Mouse (Mus musculus): ENCODE results near the gene Rbfox1. TPM values are rescaled to one million over a fixed set of nuclear protein-coding genes. Genes with fewer than 3 reads are reported as not detected.

Gene Rbfox1
- polyA plus RNA-seq, 1 experiment: 115 TPM

DNA sequence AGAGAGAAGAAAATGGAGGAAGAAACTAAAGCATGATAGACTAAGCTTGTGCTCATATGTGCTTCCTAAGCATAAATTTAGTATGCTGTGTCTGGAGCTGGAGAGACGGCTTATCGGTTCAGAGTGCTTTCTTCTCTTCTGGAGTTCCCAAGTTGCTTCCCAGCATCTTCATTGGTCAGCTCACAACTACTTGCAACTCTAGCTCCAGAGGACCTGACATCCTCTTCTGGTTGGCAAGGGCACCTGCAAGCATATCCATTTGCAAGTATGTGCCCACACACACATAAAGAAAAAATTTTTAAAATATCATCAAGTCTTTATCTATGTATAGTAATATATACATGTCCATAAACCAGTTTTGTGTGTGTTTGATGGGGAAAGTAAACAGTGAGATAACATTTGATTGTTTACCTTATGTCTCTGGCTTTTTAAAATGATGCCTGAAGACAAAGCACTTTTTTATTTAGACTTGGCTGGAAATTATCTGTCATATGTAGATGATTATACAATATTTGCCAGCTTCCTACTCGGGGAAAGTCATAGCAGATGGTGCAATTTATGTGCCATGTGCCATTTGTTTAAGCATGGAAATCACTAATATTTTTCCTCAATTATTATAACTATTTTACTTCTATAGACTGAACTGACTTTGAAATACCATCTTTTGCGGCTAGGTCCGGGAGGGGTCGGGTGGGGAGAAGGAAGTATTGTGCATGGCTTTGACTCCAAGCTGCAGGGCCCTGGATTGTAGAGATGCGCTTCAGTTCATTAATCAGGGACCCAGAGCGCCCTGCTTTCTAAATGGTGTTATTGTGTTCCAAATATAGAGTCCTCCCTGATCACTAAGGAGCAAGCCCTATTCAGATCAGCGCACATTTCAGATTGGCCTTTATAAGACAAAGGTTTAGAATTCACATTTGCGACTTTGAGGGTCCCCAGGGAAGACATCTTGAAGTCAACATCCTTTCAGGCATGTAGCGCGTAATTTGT lies 542.4 kb downstream of the Rbfox1 start:
- DNase-seq (ENCODE audit: extremely low spot score in 1 of 2, low spot score in 1 of 2): no peak

DNA sequence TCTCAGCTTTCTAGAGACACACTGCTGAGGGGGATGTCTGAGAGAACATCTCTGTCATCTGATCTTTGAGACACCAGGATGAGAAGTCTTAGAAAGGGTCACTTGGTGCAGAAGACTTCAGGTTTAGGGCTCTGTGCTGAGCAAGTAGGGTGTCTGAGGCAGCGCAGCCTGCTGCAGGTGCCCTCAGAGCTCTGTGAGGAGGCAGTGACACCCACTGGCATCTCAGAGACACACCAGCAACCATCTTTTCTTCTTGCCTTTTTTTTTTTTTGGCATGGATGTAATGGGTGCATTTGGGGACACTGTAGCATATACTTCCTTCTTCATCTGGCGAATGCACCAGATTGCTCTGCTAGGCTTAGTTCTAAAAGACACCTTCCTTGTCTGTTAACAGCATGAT lies 545.8 kb downstream of the Rbfox1 start:
- DNase-seq (ENCODE audit: extremely low spot score in 1 of 2, low spot score in 1 of 2): peak; percentile 19 to 64

DNA sequence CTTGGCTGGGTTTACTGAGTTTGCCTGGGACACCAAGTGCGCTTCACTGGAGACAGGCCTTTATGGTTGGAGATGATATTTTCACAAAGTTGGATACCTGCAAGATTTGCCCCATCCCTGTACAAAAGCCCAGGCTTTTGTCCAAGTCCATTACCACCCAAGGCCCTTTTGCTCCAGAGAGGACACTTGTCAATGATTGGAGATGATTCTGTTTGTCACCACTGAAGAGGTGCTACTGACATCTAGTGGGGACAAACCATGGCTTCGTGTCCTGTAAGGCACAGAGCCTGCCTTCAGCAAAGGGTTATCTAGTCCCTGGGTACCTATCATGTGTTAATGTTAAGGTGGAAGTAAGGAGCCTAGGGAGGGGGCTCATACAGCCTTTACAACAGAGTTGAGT lies 551.3 kb downstream of the Rbfox1 start:
- DNase-seq (ENCODE audit: extremely low spot score in 1 of 2, low spot score in 1 of 2): no peak

DNA sequence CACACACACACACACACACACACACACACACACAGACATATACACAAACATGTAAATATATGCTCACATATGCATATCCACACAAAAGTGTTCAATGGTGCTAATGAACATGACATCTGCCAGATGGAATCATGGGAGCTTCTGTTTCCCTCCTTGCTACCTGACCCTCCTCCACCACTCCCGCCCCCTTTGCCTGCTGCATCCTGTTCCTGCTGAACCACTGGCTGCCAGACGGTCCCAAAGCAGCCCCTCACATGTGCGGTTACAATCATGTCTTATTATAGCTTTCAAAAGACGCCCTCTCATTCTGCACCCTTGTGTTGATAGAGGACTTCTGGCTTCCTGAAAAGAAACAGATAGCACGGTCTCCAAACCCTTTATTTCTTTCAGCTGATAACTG lies 563.1 kb downstream of the Rbfox1 start:
- DNase-seq (ENCODE audit: extremely low spot score in 1 of 2, low spot score in 1 of 2): peak; percentile 20 to 47

DNA sequence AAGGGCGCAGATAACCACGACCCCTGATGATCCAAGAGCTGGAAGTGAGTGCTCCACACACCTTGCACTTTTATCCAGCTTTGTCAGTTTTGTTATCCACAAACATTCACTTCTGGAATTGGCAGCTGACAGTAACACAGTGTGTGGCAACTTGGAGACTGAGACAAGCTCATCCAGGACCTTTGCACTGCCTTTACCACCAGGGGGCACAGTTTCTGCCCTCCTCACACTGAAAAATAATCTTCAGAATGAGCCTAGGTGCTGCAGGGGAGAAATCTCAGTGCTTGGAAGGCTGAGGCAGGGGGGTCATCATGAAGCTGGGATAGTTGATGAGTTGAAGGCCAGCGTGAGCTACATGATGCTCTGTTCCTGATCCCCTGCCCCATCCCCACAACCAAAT lies 570.2 kb downstream of the Rbfox1 start:
- peak in 1 of 2 experiments; percentile 24 for DNase-seq (ENCODE audit: extremely low spot score in 1 of 2, low spot score in 1 of 2)

DNA sequence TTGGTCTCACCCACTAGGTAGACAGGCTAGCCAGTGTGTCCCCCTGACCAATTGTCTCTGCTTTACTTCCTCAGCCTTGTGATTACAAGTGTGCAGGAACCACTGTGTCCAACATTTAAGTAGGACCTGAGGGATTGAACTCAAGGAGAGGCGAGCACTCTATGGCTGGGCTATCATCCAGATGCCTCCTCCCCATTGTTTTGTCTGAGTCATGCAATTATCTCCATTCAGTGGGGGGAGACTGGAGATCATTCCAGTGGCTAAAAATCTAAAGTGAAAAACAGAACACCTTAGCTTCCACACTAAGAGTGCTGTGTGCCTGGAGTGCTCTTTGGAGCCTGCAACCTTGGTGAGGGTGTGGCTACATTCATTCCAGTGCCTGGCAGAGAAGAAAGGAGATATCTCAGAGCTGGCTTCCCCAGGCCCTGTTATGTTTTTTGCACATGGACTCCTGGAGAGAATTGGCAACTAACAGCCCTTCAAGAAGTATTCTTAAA lies 594.0 kb downstream of the Rbfox1 start:
- peak in 1 of 2 experiments; percentile 13 for DNase-seq (ENCODE audit: extremely low spot score in 1 of 2, low spot score in 1 of 2)

DNA sequence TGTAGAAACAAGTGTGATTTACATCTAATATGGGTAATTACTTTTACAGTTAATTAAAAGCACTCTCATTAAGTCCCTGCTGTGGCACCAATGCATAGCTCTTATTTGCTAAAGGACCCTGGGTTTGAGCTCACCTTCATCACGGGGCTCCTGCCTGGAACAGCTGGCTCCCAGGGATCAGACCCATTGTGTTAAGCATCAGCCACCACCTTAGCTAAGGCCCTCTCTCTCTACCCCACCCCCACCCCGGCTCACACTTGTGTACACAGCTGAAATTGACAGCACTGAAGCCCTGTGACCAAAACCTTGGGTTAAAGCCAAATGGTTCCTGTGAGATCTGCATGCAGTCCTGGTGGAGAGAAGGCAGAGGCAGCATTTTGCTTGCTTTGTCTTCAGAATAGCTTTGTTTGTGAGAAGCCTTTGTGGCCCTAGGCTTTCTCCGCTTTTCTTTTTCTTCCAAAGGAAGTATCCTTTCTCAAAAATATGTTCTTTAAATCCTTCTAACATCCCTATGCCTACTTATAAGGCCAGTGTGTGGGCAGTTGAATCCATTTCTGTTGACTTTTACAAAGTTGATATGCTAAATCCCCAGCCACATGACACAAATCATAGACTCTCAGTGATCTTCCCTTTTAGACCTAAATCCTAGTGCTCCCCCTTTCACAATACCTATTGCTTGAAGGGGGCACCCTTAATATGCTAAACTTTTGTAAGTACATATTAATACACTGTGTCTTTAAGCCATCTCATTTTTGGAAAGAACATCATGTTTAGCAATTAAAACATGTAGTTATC lies 594.7 kb downstream of the Rbfox1 start:
- DNase-seq (ENCODE audit: extremely low spot score in 1 of 2, low spot score in 1 of 2): peak in 1 of 2 experiments; percentile 37

DNA sequence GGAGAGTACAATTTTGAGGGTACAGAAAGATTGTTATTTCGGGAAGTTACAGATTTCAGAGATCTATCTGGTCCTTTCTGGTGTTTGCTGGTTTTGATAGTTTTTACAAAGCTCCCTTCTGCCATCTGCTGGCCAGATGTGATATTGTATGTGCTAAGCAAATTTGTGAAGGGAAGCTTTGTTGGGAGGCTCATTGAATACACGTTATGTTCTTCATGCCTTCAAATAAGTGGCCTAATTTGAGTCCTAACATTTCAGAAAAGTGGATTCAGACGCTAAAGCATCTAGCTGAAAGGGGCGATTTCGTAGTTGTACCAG lies 595.2 kb downstream of the Rbfox1 start:
- DNase-seq (ENCODE audit: extremely low spot score in 1 of 2, low spot score in 1 of 2): peak; percentile 60 to 94

DNA sequence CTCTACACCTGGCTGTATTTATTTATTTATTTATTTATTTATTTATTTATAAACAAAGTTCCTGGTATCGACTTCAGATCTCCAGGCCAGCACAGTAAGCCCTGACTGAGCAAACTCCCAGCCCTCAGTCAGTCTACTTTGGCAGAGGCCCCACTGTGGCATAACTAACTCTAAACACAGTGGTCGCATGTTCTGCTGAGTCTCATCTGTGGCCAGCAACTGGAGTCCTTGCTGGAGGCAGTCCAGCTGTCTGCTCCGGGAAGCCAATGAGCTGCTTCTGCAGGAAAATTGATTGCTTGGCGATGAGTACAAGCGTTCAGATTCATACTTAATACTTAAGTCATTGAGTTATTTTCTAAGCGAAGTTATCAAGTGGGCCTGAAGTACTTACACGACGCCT lies 598.5 kb downstream of the Rbfox1 start:
- no peak for DNase-seq (ENCODE audit: extremely low spot score in 1 of 2, low spot score in 1 of 2)

DNA sequence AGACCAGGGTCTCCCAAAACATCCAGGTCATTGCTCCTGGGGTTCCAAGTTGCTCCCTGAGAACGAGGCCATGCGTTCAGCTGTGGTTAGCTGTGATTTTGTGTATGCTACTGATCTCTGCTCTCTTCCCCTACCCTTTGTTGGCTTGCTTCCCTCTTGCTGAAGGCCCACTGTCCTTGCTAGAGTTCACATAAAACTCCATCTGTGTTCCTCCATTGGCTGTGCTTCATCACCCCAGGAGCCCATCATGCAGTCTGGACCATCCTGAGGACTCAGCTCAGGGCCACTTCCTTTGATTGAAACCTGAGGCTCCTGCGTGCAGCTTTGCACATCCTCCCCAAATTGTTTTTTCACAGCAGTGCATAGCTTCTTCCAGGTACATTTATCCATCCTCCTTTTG lies 600.5 kb downstream of the Rbfox1 start:
- DNase-seq (ENCODE audit: extremely low spot score in 1 of 2, low spot score in 1 of 2): no peak

DNA sequence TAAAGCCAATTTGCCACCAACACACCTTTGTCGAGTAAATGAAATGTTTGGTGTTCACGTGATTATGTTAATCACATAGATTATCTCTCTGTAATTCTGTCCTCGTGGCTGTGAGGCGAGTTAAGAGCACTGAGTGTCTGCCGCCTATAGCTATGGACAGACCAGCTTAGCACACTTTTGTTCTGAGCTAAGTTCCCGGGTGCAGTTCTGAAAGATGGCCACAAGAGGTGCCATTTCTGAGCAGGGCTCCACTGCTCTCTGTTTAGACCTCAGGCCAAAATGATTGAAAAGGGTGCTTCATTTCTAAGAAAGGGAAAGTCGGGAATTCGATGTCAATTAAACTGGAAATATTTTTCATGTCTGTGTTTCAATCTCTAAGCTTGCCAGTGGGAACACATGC lies 617.1 kb downstream of the Rbfox1 start:
- peak in 1 of 2 experiments; percentile 63 for DNase-seq (ENCODE audit: extremely low spot score in 1 of 2, low spot score in 1 of 2)

DNA sequence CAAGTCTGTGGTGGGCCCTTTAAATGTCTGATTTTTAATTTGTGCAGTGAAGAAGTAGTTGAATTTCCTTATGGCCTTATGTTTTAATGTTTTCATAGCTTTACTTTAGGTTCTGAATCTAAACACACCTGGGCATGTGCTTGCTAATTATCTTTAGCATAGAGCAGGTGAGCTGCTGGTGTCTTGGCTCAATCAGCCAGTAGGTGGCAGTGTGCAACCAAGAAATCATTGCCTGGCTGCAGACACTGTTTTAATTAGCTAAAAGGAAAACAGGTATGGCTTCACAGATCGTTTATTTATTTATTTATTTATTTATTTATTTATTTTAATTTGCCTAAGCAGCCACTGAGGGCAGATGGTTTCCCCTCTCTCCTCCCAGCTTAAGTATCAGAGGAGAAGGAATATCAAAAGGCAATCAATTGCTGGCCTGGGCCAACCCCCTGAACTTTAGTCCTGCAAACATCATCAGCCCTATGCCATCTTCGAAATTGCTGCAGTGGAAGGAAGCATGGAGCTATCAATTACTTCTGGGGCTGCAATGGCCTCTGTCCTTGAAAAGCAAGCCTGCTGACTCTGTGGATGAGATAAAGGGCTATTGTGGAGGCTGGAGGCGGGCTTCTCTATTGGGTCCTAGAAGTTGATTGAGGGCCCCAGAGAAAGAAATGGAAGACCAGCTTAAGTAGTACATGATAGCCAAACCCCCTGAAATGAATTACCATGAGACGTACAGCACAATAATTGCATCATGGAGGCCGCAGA lies 618.6 kb downstream of the Rbfox1 start:
- DNase-seq (ENCODE audit: extremely low spot score in 1 of 2, low spot score in 1 of 2): peak in 1 of 2 experiments; percentile 86

DNA sequence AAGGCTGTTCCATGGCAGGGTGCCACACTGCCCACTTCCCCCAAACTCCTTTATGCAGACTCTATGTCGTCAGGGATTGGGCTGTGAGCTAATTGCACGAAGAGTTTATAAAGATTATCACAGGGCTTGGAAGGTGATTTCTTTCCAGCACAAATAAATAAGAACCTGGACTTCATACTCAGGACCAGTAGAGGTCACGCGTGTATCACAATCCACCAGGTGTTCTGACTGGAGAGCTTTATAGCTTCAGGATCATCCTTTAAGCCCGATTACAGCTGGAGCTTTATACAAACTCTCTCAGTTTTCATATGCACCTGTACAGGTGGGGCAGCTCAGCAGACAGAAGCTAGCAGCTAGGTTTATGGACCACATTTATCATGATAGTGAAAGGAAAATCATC lies 623.8 kb downstream of the Rbfox1 start:
- no peak for DNase-seq (ENCODE audit: extremely low spot score in 1 of 2, low spot score in 1 of 2)

DNA sequence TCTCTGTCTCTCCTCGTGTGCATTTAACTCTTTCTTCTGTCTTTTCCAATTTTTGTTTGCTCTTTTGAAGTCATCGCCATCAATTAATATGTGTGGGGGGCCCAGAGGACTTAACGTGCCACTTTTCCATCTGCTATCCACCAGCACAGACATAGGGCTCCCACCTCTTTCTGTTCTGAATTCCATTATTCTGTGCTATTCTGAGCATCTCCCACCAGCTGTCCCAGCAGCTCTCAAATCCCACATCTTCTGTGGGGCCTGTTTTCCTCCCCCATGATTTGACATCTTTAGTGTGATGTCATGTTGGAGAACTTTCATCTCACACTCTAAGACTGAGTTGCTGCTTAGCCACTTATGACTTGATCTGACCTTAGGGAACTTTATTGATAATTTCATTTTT lies 634.3 kb downstream of the Rbfox1 start:
- DNase-seq (ENCODE audit: extremely low spot score in 1 of 2, low spot score in 1 of 2): peak in 1 of 2 experiments; percentile 23

DNA sequence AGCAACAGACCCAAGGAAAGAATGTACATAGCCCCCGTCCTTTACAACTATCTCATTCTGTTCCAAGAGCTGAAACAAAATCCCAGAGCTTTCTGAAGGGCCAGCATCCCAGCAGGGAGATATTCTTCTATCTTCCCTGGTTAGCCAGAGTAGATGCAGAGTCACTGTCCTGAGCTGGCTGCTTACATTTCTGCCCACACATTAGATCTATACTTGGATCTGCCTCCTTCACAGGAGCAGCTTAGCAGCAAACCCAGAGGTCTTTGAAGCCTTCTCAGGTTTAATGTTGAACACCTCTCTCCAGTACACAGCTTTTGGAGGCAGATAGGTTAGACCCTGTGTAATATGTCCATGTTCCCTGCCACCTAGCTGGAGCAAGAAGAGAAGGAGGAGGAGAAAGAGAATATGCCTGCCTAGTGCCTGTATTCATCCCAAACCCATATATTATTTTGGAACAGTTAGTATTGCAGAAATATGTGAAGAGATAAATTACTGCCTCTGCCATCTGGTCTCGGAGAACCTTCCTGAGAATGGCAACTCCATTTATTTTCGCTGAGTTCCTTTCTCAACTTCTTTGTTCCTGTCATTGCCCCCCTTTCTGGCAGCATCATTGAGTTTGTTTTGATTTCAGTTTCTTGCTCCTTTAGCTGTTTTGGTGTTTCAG lies 640.5 kb downstream of the Rbfox1 start:
- DNase-seq (ENCODE audit: extremely low spot score in 1 of 2, low spot score in 1 of 2): peak; percentile 60 to 72

DNA sequence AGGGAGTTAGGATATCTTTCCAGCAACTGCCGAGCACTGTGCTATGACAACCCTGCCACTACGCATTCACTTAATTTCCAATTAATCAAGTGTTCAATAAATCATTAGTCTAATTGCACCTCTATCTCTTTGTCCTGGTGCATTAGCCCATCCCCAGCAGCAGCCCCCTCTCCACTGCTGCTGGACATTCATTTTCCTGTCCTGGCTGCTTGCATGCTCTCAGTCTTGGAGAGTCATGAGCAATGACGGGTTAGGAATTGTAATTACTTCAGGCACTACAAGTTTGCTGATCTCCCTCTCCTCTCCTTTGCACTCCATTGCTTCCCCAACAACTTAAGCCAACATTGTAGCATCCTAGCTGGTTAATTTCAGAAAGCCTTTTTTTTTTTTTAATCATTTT lies 646.3 kb downstream of the Rbfox1 start:
- no peak for DNase-seq (ENCODE audit: extremely low spot score in 1 of 2, low spot score in 1 of 2)

DNA sequence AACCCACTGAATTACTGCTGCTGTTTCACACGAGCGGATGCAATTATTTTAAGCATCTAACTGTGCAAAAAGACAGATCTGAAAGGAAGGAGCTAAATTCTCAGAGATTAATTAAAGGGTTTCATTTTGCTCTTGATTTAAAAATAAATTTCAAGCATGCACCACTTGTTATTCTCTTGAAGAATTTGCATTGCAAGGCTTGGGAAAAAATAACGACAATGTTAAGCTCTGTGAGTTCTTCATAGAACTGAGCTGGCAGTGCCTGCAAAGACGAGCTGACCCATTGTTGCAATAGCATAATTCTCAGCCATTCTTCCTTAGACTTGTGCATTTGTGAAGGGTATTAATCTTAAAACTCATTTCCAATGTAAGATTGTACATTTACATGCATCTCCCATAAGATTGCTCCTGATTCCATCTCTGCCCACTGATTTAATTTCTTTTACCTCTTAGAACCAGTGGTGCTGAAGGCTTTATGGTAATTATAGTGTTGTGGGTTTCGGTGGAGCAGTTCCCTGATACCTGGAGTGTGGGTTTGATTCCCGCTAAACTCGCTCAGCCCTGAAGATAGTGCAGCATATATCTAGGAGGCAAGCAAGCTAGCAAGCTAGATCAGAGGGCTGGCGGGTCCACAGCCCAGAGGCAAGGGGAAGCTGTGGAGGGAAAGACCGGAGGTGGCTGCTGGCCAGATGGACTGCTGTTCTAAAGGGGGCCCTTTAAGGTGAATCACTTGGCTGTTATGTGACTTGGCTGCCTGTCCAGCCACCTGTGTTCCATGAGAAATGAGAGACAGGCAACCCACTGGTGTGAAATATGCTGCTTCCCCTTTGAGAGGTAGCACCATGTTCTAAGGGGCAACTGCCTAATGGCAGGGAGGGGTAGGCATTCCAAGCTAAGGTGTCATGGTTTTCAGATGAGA lies 647.2 kb downstream of the Rbfox1 start:
- no peak for DNase-seq (ENCODE audit: extremely low spot score in 1 of 2, low spot score in 1 of 2)

DNA sequence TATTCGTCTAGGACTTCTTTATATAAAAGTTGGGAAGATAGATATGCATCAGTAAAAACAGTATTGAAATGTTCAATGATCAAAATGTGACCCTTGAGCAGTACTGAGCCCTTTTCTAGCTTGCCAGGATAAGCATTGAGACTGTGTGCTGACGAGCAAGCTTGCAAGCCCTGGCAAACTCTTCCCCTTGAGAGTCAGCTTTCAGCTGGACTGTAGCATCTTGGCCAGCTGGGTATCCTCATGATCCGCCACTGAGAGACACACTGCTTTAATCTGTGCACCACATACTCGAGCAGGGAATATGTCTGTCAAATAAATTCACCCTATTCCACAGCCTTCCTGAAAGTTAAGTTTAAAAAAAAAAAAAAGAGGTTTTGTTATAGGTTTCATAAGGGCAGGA lies 670.6 kb downstream of the Rbfox1 start:
- DNase-seq (ENCODE audit: extremely low spot score in 1 of 2, low spot score in 1 of 2): no peak

DNA sequence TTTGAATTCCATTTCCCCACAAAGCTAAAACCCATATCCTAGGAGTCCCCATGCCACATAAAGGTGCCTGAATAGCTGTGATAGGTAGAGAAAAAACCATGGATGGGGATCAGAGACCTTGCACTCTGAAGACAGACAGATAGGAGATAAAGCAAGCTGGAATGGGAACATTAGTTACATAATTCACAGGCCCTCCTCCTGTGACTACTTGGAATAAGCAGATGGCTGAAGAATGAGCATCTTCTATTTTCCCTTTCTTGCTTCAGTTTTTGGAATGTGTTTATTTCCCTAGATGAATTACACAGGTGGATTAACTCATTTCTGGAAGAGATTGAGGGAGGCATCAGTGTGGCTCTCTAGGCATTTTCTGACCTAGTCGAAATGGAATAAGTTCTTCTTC lies 672.6 kb downstream of the Rbfox1 start:
- peak in 1 of 2 experiments; percentile 30 for DNase-seq (ENCODE audit: extremely low spot score in 1 of 2, low spot score in 1 of 2)

Data from frontal cortex, adult 2 months (tissue).